Mouse (Mus musculus) embryonic fibroblast, embryonic 13.5 days (primary cell): ENCODE results near the gene Map3k5.

Source experiments
- CTCF ChIP-seq: IDR thresholded peaks from 2 replicates; pipeline ENCODE4 v1.5.1; 2011; ENCODE audit warnings: mild to moderate bottlenecking, control low read depth, low read length, moderate library complexity, borderline replicate concordance; ENCODE audit not compliant: insufficient read depth
- POLR2A ChIP-seq: IDR thresholded peaks from 2 replicates; pipeline ENCODE4 v1.6.1; 2011; ENCODE audit warnings: low read depth, mild to moderate bottlenecking, control low read depth, low read length, moderate library complexity

- no peak for TF ChIP-seq CTCF
- TF ChIP-seq POLR2A, result no peak
Observed at GRCm38 (mm10) chr10:19947901-19948300, 13.6 kb downstream of the Map3k5 start.
